Mouse (Mus musculus): ENCODE results near the gene Gm19345. TPM values are rescaled to one million over a fixed set of nuclear protein-coding genes. Genes with fewer than 3 reads are reported as not detected.

Gm19345 gene
- polyA plus RNA-seq, 1 experiment: 0.25 TPM

- DNase-seq (ENCODE audit: low read depth, low spot score): no peak
- WGBS: 7% methylated on average over 26 of the region's 26 CpGs
Observed at GRCm38 (mm10) chr7:19824182-19824973, 27.4 kb upstream of the Gm19345 start.

- WGBS: 17% methylated on average over 6 of the region's 6 CpGs
- DNase-seq (ENCODE audit: low read depth, low spot score): no peak
Observed at GRCm38 (mm10) chr7:19826756-19827155, 25.0 kb upstream of the Gm19345 start.

GRCm38 (mm10) chr7:19829694-19830093, 22.1 kb upstream of the Gm19345 start:
- DNase-seq (ENCODE audit: low read depth, low spot score): no peak
- 88% methylated on average over 3 of the region's 3 CpGs for WGBS

- DNase-seq (ENCODE audit: low read depth, low spot score): no peak
- WGBS: 5% methylated on average over 13 of the region's 13 CpGs
Observed at GRCm38 (mm10) chr7:19830682-19831156, 21.1 kb upstream of the Gm19345 start.

GRCm38 (mm10) chr7:19831837-19832236, 20.0 kb upstream of the Gm19345 start:
- WGBS: 16% methylated on average over 9 of the region's 9 CpGs
- no peak for DNase-seq (ENCODE audit: low read depth, low spot score)

- DNase-seq (ENCODE audit: low read depth, low spot score): no peak
- WGBS: 74% methylated on average over 3 of the region's 3 CpGs
Observed at GRCm38 (mm10) chr7:19834055-19834454, 17.7 kb upstream of the Gm19345 start.

- DNase-seq (ENCODE audit: low read depth, low spot score): no peak
- 20% methylated on average over 3 of the region's 3 CpGs for WGBS
Observed at GRCm38 (mm10) chr7:19836843-19837242, 15.0 kb upstream of the Gm19345 start.

- 32% methylated on average over 4 of the region's 4 CpGs for WGBS
- no peak for DNase-seq (ENCODE audit: low read depth, low spot score)
Observed at GRCm38 (mm10) chr7:19840371-19840770, 11.4 kb upstream of the Gm19345 start.

GRCm38 (mm10) chr7:19840936-19841335, 10.9 kb upstream of the Gm19345 start:
- DNase-seq (ENCODE audit: low read depth, low spot score): no peak
- WGBS: 67% methylated on average over 3 of the region's 3 CpGs

- DNase-seq (ENCODE audit: low read depth, low spot score): no peak
- WGBS: 37% methylated on average over 21 of the region's 21 CpGs
Observed at GRCm38 (mm10) chr7:19841686-19842413, 10.0 kb upstream of the Gm19345 start.

GRCm38 (mm10) chr7:19842885-19843504, 8.8 kb upstream of the Gm19345 start:
- 19% methylated on average over 19 of the region's 19 CpGs for WGBS
- DNase-seq (ENCODE audit: low read depth, low spot score): no peak

- no peak for DNase-seq (ENCODE audit: low read depth, low spot score)
- WGBS: 4% methylated on average over 11 of the region's 11 CpGs
Observed at GRCm38 (mm10) chr7:19843561-19843960, 8.2 kb upstream of the Gm19345 start.

- WGBS: 72% methylated on average over 15 of the region's 15 CpGs
- no peak for DNase-seq (ENCODE audit: low read depth, low spot score)
Observed at GRCm38 (mm10) chr7:19844521-19845171, 7.2 kb upstream of the Gm19345 start.

GRCm38 (mm10) chr7:19853526-19853925, 1.7 kb downstream of the Gm19345 start:
- no peak for DNase-seq (ENCODE audit: low read depth, low spot score)
- WGBS: 86% methylated on average over 20 of the region's 20 CpGs

GRCm38 (mm10) chr7:19855663-19856062, 3.9 kb downstream of the Gm19345 start:
- DNase-seq (ENCODE audit: low read depth, low spot score): no peak
- WGBS: 76% methylated on average over 5 of the region's 5 CpGs

- WGBS: 84% methylated on average over 6 of the region's 6 CpGs
- DNase-seq (ENCODE audit: low read depth, low spot score): no peak
Observed at GRCm38 (mm10) chr7:19856283-19856682, 4.5 kb downstream of the Gm19345 start.

GRCm38 (mm10) chr7:19859740-19860139, 7.9 kb downstream of the Gm19345 start:
- DNase-seq (ENCODE audit: low read depth, low spot score): no peak
- WGBS: 74% methylated on average over 10 of the region's 10 CpGs

GRCm38 (mm10) chr7:19861199-19861598, 9.4 kb downstream of the Gm19345 start, which contains the start of gene Ceacam16:
TSS of gene Ceacam16 (minus strand) at chr7:19861299.
- WGBS: 81% methylated on average over 9 of the region's 9 CpGs

GRCm38 (mm10) chr7:19864241-19864640, 12.4 kb downstream of the Gm19345 start:
- no peak for DNase-seq (ENCODE audit: low read depth, low spot score)
- WGBS: 27% methylated on average over 2 of the region's 2 CpGs

More at GRCm38 (mm10) chr7:19861199-19861598, 9.4 kb downstream of the Gm19345 start, which contains the start of gene Ceacam16:
- DNase-seq (ENCODE audit: low read depth, low spot score): no peak
